Mouse (Mus musculus) neural tube, embryonic 10.5 days (tissue): ENCODE measurements at regions not wholly inside any gene's neighbourhood (a gene's known extent, or its start where the extent isn't known, plus 50 kb on each side); places are given as distances from the start of the nearest gene placed in this dataset.

Source experiments
- DNase-seq: peaks from one replicate; pipeline ENCODE4 v3.0.0-alpha.2; 2017; ENCODE audit warnings: low spot score; ENCODE audit errors: extremely low spot score

GRCm38 (mm10) chr13:90293697-90294647 is 204.6 kb upstream of the Xrcc4 start:
- no peak for DNase-seq

- no peak for DNase-seq
These were observed 203.5 kb upstream of the Xrcc4 start for GRCm38 (mm10) chr13:90292905-90293304.

GRCm38 (mm10) chr13:90292124-90292523 is 202.7 kb upstream of the Xrcc4 start:
- no peak for DNase-seq

- no peak for DNase-seq
These were observed 191.6 kb upstream of the Xrcc4 start for GRCm38 (mm10) chr13:90280976-90281375.

- DNase-seq: no peak
These were observed 190.5 kb upstream of the Xrcc4 start for GRCm38 (mm10) chr13:90279786-90280382.

- no peak for DNase-seq
These were observed 189.9 kb upstream of the Xrcc4 start for GRCm38 (mm10) chr13:90279355-90279754.

GRCm38 (mm10) chr13:90259071-90259742 is 169.8 kb upstream of the Xrcc4 start:
- DNase-seq: no peak

- DNase-seq: no peak
These were observed 163.6 kb upstream of the Xrcc4 start for GRCm38 (mm10) chr13:90252981-90253380.

- no peak for DNase-seq
These were observed 156.8 kb upstream of the Xrcc4 start for GRCm38 (mm10) chr13:90245997-90246765.

- DNase-seq: no peak
These were observed 148.9 kb upstream of the Xrcc4 start for GRCm38 (mm10) chr13:90238331-90238730.

- no peak for DNase-seq
These were observed 144.6 kb upstream of the Xrcc4 start for GRCm38 (mm10) chr13:90233986-90234385.

- DNase-seq: no peak
These were observed 144.2 kb upstream of the Xrcc4 start for GRCm38 (mm10) chr13:90233561-90233960.

- no peak for DNase-seq
These were observed 139.7 kb upstream of the Xrcc4 start for GRCm38 (mm10) chr13:90229106-90229505.

GRCm38 (mm10) chr13:90226212-90226611 is 136.8 kb upstream of the Xrcc4 start:
- no peak for DNase-seq

- DNase-seq: no peak
These were observed 123.0 kb upstream of the Xrcc4 start for GRCm38 (mm10) chr13:90212390-90212789.

- DNase-seq: no peak
These were observed 118.5 kb upstream of the Xrcc4 start for GRCm38 (mm10) chr13:90207875-90208274.
